Mouse (Mus musculus) cerebellum, adult 8-10 months (tissue): ENCODE results near the gene Mydgf.

Experiments
- DNase-seq: peaks from one replicate; pipeline ENCODE4 v3.0.0; 2022

Gene Mydgf

DNA sequence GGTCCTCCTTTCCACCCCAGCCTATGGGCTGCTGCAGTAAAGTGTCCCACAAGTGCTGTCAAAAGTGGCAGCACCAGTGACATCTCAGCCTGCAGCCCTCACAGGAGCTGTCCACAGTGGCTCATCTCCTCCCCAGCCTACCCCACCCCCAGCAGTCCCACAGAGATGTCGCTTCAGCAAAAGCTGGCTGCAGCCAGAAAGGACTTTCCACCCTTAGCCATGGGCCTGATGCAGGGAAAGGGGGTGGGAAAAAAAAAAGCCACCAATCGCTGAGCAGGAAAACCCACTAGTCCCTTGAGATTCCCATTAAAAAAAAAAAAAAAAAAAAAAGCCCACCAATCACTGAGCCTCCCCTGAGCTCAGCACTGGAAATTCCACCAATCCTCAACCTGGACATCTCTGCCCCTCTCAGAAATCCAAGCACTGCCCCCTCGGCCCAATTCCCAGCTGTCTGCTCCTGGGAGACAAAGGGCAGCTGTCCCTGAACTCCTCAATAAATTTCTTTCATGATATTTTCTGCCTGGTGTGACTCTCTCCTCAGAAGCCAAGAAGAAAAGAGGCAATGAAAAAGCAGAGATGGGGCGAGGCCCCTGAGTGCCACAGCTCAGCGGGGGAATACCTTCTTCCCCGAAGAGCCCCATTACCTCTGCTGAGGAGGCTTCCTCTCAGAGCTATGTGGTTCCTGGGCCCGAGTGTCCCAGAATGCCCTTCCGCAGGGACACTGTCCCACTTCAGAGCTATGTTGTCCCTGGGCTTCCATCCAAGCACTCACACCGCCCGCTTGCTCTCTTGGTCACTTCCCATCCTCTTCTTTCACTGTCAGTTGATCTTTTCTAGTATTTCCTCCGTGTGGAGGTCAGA is 1.8 kb upstream of the Mydgf start:
- DNase-seq, result peak; percentile 25

DNA sequence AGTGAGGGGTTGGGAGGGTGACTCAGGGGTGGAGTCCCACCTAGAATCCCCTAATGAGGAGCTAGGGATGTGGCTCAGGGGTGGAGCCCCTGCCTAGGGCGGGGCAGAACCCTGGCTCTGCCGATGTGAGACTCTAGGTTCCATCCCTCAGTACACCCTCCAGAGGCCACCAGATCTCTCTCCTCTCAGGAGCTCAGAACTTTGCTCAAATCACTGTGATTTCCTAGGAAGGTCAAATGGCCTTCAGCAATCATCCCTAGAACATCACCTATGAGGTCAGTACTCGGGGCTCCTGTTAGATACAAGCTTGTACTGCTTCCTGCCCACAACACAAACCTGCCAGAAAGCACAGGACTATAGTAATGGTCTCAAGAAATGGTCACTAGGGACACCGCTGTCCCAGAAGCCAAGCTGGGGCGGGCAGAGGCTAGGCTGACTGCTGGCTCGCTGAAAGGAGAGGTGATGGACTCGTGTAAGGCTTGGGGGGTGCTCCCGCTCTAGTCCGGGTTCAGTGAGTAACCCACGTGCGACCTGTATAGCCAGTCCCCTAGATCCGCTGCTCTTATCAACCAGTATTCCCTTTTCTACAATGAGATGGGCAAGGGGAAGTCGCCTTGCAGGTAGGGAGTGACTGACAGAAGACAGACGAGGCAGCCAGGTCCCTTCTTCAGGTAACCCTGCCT is 604 bp downstream of the Mydgf start:
- no peak for DNase-seq

DNA sequence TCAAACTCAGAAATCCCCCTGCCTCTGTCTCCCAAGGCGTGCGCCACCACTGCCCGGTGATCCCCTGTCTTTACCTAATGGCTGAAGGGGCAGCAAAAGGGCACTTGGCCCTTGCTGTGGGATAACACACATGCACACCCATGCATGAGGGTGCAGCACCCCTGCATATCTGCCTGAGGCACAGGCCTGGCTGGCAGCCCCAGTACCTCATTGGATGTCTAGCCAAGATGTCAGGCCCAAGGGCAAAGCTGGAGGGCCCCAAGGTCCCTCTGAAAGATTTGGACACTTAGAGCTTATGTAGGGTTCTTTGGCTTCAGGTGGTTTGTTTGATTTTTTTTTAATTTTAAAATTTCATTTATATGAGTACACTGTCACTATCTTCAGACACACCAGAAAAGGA is 8.3 kb downstream of the Mydgf start:
- no peak for DNase-seq

DNA sequence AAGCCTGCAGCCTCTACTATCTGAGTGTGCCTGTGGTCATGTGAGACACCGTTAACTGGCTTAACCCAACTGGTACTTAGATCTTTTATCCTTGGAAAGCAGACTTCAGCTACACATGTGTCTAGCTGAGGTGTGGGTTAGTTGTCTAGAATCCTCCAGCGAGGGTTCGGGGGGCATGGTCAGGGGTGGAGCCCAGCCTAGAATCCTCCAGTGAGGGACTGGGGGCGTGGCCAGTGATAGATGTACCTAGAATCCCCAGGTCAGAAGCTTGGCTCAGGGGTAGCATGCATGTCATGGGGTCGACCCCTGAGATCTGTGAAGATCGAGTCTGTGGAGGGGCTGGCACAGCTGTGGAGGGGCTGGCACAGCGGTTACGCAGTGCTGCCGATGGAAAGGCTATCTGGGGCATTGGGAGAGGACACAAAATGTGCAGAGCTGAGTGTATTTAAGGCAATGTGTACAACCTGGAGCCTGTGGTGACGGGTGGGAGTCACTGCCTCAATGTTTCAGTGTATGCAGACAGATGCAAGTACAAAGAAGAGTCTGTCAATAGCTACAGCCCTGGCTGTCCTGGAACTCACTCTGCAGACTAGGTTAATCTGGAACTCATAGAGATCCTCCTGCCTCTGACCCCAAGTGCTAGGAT is 10.2 kb downstream of the Mydgf start:
- no peak for DNase-seq

DNA sequence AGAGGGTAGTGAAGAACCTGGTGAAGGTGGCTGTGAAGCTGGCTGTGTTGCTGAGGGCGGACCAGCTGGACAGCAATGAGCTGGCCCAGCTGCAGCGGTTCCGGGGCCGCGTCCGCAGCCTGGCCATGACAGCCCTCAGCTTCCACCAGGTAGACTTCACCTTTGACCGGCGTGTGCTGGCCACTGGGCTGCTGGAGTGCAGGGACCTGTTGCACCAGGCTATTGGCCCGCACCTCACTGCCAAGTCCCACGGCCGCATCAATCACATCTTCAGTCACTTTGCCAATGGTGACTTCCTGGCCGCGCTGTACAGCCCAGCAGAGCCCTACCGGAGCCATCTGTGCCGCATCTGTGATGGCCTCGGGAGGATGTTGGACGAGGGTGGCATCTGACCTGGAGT is 11.8 kb downstream of the Mydgf start:
- DNase-seq, result no peak

DNA sequence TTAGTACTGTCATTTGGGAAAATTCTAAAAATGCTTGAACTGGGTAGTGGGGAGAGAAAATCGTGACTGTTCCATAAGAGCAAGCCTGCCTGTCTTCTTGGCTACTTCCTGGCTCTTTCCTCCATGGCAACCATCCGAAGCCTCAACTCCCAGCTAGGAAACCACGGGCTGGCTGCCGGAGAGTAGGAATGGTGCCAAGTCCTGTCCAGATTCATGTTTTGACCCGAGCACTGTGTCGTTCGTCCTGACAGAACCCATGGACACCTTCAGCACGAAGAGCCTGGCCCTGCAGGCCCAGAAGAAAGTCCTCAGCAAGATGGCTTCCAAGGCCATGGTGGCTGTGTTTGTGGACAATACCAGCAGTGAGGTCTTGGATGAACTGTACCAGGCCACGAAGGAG is 12.3 kb downstream of the Mydgf start:
- no peak for DNase-seq

DNA sequence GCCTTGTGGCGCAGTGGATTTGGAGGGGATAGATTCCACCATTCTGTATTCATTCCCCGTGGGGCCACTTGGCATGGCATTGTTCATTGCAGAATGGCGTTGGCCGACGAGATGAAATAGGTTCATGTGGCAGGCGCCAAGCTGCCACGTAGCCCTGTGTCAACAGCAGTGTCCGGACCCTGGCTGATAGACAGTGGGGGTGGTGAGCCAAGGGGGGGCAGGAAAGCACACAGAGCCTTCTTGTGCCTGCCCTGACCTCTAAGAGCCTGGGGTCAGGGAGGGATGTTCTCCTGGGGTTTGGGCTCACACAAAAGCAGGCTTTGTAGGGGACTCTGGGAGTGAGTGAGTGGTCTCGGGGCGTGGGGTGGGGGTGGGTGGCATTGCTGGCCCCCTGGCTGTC is 13.1 kb downstream of the Mydgf start:
- DNase-seq, result no peak

DNA sequence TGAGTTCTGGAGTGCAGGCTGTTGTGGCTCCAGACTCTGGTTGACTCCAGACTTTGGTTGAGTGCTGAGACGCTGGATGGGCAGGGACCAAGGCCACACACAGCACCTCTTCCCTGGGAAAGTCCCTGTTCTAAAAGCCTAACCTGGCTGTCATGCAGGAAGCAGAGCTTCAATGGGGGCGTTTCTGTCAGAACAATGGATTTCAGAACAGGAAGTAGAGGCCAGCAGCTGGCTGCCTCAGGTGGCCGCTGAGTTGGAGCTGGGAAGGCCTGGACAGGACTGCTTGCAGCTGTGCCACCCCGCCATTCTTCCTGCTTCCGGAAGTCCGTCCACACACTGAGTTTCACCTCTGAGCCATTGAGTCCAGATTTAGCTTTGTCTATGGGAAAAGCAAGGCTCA is 13.9 kb downstream of the Mydgf start:
- no peak for DNase-seq

DNA sequence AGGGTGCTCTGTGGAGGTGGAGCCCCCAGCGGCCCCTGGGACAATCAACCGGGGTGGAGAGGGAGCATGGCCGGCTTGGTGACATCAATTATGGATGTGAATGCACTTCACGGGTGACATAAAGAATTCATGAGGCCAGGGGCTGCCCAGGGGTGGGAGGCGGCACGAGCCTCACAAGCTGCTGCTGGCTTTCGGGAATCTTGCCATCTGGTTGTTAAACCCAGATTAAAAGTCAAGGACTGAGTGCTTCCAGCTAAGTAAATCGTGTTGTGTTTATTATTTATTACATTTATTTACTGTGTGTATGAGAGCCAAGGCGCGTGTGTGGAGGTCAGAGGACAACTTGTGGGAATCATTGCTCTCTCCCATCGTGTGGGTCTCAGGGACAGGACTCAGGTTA is 18.0 kb downstream of the Mydgf start:
- no peak for DNase-seq

DNA sequence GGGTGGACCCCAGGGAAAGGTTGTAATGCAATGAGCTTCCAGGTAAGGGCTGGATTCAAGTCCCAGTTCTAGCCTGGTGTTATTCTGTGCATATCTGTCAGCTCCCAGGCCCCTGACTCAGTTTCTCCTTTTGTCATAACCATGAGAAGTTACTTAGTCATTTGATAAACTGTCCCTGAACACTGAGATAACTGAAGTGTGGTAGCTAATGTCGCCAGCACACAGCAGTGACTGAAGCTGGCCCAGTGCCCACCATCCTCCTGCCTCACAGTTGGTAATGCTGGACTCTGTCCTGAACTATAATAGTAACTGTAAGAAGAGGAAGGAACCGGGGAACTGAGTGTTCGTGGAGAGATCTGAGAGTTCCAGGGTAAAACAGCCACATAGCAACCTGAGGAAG is 19.2 kb downstream of the Mydgf start:
- DNase-seq, result no peak

DNA sequence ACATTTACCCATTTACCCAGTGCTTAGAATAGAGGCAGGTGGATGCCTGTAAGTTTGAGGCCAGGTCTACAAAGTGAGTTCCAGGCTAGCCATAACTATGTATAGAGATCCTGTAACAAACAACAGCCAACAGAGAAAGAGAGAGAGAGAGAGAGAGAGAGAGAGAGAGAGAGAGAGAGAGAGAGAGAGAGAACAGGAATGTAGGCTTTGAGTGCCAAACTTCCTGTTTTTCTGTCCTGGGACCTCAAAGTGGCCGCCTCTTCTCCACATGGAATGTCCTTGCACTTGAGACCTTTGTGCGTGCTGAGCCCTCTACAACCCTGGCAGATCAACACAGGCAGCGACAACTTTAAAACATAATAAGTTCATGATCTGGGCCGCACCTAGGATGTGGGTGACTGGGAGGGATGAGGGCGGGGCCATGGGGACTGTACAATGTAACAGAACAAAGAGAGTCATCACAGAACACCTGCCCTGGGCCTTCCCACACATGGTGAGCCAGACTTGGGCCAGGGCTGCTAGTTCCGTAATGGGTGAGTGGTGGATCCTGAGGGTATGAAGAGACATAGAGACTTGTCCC is 20.1 kb downstream of the Mydgf start:
- no peak for DNase-seq

DNA sequence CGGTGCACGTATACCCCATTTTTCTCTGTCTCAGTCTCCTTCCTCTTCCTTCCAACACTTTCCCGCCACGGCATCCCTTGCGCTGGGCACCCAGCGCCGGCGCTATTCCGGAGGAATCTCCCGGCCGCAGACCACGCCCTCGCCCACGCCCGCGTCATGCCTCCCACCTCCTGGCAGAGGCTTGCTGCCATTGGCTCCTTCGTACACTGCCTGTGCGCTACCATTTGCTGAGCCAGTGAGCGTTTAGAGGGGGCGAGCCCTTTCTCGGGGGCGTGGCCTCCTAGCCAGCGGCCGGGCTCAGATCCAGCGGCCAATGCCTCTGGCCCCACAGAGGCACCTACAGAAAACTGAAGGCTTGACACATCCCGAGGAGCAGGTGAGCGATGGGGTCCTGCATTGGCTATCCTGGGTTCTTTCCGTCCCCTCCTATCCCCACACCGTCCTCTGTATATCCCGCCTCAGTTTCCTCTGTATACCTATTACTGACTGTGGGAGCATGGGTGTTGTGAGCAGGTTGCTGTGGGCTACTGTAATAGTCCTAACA is 21.4 kb downstream of the Mydgf start, which contains the start of gene Tnfaip8l1:
Gene Tnfaip8l1 (plus strand): TSS at position 247 of the 544 bp plus-strand sequence.
- DNase-seq, result peak; percentile 88

DNA sequence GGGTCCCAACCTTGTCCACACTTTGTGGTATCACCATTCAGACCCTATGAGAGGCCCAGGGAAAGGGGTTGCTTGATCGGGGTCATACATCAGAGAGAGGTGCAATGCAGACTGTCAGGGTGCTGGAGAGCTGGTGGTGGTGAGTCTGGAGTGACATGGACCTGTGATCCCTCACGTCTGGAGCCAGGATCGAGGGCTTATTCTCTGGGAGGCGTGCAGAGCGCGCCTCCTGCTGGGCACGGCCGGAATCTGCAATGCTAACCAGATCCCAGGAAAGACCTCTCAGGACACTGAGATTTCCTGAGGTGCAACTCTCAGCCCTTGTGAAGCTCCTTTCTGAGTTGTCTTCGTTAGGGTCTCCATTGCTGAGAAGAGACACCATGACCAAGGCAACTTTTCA is 24.0 kb downstream of the Mydgf start:
- peak; percentile 56 for DNase-seq

DNA sequence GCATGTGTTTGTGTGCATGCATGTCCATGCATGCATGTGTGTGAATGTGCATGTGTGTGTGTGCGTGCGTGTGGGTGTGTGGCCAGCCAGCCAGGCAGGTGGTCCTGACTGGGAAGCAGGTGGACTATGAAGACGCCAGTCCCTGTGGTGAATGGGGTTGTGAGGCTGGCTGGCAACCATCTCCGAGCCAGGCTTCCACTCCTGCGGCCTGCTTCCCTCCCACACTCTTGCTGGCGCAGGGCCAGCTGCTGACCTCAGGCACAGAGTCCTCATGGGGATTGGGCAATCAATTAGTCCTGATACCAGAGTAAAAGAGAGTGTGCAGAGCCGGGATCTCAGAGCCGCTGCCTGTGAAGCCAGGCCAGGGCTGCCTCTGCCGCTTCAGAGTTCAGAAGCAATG is 30.1 kb downstream of the Mydgf start:
- no peak for DNase-seq

DNA sequence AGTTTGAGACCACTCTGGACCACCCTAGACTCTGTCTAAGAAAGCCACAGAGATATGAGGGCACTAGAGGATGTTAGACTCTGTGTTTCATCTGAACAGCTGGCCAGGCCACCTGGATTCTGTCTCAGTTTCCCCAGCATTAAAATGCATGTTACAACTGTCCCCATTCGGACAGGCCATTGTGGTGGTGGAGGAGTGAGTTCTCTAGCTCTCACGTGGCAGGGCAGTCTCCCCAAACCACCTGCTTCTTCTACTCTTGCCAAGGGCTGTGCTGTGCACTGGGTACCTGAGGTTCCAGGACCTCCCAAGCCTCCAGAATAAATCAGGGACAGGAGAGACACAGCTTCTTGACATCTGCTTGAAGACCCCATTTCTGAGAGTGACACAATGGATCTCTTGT is 33.8 kb downstream of the Mydgf start:
- no peak for DNase-seq

DNA sequence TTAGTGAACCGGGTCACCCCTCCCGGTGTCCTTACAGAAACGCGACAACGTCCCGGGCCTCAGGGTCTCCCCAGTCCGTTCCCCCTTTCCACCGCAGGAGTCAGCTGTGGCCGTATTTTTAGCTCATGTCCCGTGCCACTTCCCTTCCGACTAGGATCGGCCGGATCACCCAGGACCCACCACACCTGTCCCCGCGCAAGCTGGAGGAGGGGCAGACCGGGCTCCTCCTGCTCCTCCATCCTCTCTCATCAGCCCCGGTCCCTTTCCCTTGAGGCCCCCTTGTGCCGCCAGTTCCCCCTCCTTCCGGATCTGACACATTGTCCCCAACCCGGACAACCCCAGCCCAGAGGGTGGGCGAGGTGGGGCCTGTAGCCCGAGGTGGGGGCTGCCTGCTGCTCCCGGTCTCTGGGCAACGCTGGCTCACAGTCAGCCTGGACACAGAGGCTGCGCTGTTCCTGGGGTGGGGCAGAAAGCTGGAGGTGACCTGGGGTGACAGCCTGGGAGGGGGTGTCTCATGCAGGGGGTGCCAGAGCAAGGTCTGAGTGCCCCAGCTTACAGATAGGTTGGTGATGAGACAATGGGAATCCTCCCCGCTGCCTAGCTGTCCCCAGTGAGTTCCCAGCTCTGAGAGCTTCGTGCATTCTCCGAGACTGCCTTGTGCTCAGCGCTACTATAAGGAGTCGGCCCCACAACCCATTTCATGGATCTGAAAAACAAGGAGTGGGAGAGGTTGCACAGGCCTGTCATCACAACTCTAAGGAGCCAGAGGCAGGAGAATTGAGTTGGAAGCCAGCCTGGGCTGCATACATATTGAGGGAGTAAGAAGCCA is 34.7 kb downstream of the Mydgf start:
- no peak for DNase-seq

DNA sequence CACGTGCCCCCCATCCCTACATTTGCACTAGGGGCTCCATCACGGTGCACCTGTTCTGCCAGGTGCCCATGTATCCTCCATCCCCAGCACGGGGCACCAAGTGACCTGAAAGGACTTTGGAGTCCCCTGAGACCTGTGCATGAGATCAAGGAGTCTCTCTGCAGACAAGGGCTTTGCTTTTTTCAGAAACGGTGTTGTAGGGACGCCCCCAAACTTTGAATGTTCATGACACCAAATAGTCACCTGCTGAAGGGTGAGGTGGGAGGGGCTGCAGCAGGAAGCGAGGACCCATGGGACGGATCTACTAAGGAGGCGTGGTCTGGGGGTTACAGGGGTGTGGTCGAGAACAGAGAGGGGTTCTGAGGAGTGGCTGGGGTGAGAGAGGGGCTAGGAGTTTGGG is 35.4 kb downstream of the Mydgf start:
- no peak for DNase-seq

DNA sequence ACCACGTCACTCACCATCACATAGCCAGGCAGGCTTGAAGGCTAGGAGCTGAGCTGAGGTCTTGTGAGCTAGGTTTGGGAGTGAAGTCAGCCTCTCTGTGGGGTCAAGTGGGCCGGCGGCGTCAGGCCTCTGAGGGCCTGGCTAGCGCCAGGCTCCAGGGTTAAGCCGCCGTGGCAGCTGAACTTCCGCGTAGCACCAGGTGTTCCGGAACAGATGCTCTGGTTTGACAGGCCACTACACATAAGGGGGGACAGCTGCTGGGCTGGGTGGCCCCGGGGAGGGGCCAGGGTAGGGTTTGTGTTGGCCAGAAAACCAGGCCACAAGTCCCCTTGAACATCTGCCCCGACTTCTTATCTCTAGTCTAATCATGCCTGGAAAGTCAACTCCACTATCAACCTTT is 36.3 kb downstream of the Mydgf start:
- no peak for DNase-seq

DNA sequence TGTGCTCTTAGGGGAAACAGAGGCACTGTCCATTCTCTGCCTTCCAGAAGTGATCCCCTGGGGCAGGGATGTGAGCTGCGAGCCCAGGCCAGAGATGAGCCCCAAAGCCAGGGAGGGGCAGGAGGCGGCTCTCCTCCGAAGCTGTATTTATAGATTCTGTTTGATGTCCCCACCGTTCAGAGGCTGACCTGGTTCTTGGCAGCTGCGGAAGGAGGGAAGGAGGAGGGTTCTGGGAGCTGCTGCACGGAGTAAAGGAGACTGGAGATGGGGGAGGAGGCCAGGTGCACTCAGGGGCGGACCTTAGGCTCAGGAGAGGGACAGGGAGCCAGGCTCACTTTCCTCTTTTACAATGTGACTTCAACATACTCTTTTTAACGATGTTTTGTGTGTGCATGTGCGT is 37.6 kb downstream of the Mydgf start:
- DNase-seq, result no peak

DNA sequence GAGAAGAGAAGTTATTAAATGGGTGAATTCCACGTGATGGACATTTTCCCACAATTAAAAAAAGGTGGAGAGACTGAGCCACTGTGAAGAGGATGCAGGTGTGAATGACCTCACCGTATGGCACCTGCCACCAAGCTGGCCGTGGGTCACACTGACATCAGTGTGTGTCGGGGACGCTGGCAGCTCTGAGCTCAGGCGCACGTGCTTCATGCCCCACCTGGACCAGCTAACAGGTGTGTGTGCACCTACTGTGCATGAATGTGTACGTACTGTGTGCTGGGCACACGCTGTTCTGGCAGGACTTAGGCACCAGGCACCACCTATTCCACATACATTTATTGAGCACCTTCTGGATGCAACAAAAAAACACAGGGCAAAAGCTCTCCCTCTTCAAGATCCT is 39.2 kb downstream of the Mydgf start:
- no peak for DNase-seq

DNA sequence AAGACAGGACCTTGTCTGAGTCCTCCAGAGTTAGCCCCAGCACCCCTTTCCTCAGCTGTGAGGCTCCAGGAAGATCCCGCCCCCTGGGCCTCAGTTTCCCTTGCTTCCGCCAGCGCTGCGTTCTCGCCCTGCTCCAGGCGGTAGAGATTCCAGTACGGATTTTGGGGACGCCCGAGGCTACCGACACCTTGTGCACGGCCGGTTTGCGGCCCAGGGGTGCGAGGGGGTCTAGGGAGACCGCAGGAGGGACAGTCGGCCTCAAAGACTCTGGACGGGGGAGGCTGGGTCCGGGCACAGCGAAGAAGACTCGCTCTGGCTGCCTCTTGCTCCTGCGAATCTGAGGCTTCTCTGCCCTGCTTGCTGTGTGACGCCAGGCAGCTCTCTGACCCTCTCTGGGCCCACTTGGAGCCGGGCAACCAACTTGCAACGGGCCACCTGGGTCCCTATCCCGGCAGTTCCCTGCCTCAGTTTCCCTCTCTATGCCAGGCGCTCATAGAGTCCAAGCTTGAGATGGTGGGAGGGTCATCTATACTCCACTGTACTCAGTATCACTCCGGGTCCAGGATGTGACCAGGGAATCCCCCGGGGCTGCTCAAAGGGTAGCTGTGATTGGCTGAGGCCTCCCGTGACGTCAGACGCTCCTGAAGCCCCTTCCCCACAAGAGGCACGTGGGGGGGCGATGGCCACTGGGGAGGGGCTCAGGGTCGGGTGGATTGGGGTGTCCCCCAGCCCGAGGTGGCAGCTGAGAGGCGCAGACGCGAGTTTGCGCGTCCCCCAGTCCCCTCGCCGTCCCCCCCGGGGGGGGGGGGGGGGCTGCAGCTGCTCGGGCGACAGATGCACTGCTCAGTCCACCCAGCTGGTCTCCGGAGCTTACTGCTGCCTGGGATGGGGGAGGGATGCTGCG is 41.8 kb downstream of the Mydgf start:
- DNase-seq, result peak; percentile 67
